Mouse (Mus musculus) neural tube, embryonic 11.5 days (tissue): ENCODE measurements at regions not wholly inside any gene's neighbourhood (a gene's known extent, or its start where the extent isn't known, plus 50 kb on each side); places are given as distances from the start of the nearest gene placed in this dataset.

Experiments used
- ATAC-seq: fragments of 200-750 bp; cut with Nextera tagmentation; 2 replicates; pipeline ENCODE4 v1.8.0; 2017; ENCODE audit warnings: moderate number of reproducible peaks, mild to moderate bottlenecking, moderate TSS enrichment, moderate library complexity; ENCODE audit not compliant: insufficient read depth, low FRiP score, low TSS enrichment
- DNase-seq: peaks from one replicate; pipeline ENCODE4 v3.0.0-alpha.2; 2015; ENCODE audit warnings: low spot score
- H3K27ac ChIP-seq: fragments of 300-500 bp; sonication (generic); 2 replicates; pipeline ENCODE4 v1.5.1; 2014; ENCODE audit warnings: low read depth, mild to moderate bottlenecking, low read length
- H3K27me3 ChIP-seq: fragments of 300-500 bp; sonication (generic); 2 replicates; pipeline ENCODE4 v1.6.1; 2014; ENCODE audit warnings: mild to moderate bottlenecking, low read length, mixed read lengths; ENCODE audit not compliant: control insufficient read depth, insufficient read depth
- H3K36me3 ChIP-seq: fragments of 300-500 bp; sonication (generic); 2 replicates; pipeline ENCODE4 v1.6.1; 2014; ENCODE audit warnings: mild to moderate bottlenecking, low read length, moderate library complexity, mixed read lengths; ENCODE audit not compliant: control insufficient read depth, insufficient read depth
- H3K4me1 ChIP-seq: fragments of 300-500 bp; sonication (generic); 2 replicates; pipeline ENCODE4 v1.6.1; 2014; ENCODE audit warnings: low read length, mixed read lengths; ENCODE audit not compliant: control insufficient read depth, insufficient read depth
- H3K4me2 ChIP-seq: fragments of 300-500 bp; sonication (generic); 2 replicates; pipeline ENCODE4 v1.6.1; 2014; ENCODE audit warnings: low read depth, mild to moderate bottlenecking, moderate library complexity
- H3K4me3 ChIP-seq: fragments of 300-500 bp; sonication (generic); 2 replicates; pipeline ENCODE4 v1.5.1; 2014; ENCODE audit warnings: low read depth, low read length
- H3K9ac ChIP-seq: fragments of 300-500 bp; sonication (generic); 2 replicates; pipeline ENCODE4 v1.6.1; 2014; ENCODE audit warnings: mild to moderate bottlenecking, low read length
- H3K9me3 ChIP-seq: fragments of 300-500 bp; sonication (generic); 2 replicates; pipeline ENCODE4 v1.6.1; 2016; ENCODE audit warnings: low read length; ENCODE audit not compliant: control insufficient read depth
- WGBS: fragments of 180-500 bp; shearing (Covaris S2); extraction: QIAGEN DNeasy Blood & Tissue Kit; methylation state at CpG from one replicate; pipeline ENCODE4 v1.1.7; 2014; 5-methylcytosine and 5-hydroxymethylcytosine counted together

DNA sequence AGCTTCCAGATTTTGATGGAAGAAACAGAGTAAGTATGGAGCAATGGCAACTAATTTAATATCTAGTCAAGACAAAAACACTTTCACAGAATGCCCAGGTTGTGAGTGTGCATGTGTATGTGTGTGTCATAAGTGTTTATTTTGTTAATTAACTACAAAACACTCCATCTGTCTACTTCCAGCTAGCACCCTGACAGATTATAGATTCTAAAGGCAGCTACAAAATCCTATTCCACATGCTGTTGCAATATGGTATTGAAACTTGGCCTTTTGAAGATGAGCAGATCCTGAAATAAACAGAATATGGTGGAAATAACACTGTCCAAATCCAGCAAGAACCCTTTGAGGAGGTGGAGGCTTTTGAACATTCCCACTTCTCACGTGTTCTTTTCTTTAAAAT lies 1356.9 kb downstream of the Defb40 start:
- 64% methylated on average over 1 of the region's 1 CpGs for WGBS
- ATAC-seq (no peak), DNase-seq (no peak)
- H3K4me3 ChIP-seq: no peak overlapping the region
- H3K4me1 ChIP-seq: no peaks in the 10 kb centered on the region
- H3K9ac ChIP-seq: no peak overlapping the region
- no peaks in the 10 kb centered on the region for H3K27me3 ChIP-seq
- no peak overlapping the region for H3K27ac ChIP-seq
- no peaks in the 10 kb centered on the region for H3K9me3 ChIP-seq
- H3K4me2 ChIP-seq: no peak overlapping the region
- no peaks in the 10 kb centered on the region for H3K36me3 ChIP-seq

DNA sequence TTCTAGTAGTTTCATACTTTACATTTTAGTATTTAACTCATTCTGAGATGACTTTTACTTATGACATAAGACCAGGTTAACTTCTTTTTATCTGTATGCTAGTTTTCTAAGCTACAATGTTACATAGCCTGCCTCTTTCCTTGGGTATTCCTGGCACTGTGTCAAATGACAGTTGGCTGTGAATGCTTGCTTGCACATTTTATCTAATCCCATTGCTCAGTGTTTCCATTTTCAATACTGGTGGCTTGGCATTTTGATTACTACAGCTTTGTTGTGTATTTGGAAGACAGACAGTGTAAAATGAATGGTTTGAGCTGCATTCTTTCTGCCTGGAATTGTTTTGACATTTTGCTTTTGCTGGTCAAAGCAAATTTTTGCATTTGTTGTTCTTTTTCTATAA lies 1359.2 kb downstream of the Defb40 start:
- Histone ChIP-seq H3K4me1 (no peaks in the 10 kb centered on the region), H3K36me3 (no peaks in the 10 kb centered on the region), H3K9ac (no peak overlapping the region), H3K9me3 (no peaks in the 10 kb centered on the region), H3K27me3 (no peaks in the 10 kb centered on the region), H3K4me2 (no peak overlapping the region), H3K27ac (no peak overlapping the region), H3K4me3 (no peak overlapping the region)
- no peak for ATAC-seq
- no peak for DNase-seq

DNA sequence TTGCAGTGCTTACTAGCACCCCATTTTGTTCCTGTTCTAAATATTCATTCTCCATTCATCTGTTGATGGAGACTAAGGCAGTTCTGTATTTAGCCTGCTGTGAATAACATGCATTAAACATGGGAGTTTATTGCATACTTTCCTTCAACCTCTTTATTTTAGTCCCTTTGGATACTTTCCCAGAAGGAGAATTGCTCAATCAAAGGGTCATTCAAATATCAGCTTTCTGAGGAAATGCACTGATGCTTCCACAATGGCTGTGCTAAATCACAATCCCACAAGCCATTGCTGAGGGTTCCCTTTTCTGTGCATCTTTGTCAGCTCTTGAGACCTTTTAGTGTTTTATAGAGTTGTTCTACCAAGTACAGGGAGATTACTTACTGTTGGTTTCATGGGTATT lies 1359.9 kb downstream of the Defb40 start:
- H3K36me3 ChIP-seq: no peaks in the 10 kb centered on the region
- H3K4me2 ChIP-seq: no peak overlapping the region
- H3K9ac ChIP-seq: no peak overlapping the region
- DNase-seq (no peak), ATAC-seq (no peak)
- no peaks in the 10 kb centered on the region for H3K4me1 ChIP-seq
- no peak overlapping the region for H3K4me3 ChIP-seq
- H3K9me3 ChIP-seq: no peaks in the 10 kb centered on the region
- H3K27ac ChIP-seq: no peak overlapping the region
- H3K27me3 ChIP-seq: no peaks in the 10 kb centered on the region

DNA sequence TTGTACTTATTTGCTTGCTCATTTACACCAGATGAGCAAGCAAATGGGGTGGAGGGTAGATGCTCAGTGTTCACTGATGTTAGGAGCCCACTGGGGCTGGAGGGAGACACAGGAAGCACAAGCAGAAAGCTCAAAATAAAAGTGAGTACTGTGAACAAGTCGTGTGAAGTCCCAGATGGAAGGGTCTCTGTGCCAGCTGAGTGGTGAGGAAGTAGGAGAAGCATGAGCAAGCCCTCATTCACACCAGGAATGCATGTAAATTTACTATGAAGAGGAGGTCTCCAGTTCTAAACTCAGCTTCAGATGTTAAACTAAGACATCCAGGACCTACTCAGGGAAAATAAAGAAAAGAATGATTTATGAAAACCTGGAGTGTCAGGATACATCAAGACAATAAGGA lies 1375.2 kb downstream of the Defb40 start:
- ATAC-seq: no peak
- Histone ChIP-seq H3K4me1 (no peaks in the 10 kb centered on the region), H3K9ac (no peak overlapping the region), H3K27me3 (no peaks in the 10 kb centered on the region), H3K36me3 (no peaks in the 10 kb centered on the region), H3K4me2 (no peak overlapping the region), H3K4me3 (no peak overlapping the region), H3K9me3 (no peaks in the 10 kb centered on the region), H3K27ac (no peak overlapping the region)
- 44% methylated on average over 1 of the region's 1 CpGs for WGBS
- DNase-seq: no peak

DNA sequence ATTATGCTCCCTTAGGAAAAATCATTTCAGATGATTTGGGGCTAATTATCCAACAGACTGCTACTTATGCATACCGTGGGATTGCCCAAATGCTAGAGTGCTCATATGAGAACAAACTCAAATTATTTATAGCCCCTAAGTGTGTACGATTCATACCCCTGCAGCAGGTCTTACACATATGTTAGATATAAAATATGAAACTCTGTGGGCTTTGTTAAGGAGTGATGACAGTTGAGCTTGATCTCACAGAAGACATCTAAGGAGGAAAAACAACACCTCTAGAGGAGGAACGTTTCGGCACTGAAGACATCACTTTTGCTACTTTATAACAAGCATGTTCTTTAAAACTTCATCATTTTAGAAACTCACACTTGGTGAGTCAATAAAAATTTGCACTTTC lies 1379.3 kb downstream of the Defb40 start:
- Histone ChIP-seq H3K27me3 (no peaks in the 10 kb centered on the region), H3K9me3 (no peaks in the 10 kb centered on the region), H3K36me3 (no peaks in the 10 kb centered on the region), H3K4me3 (no peak overlapping the region), H3K9ac (no peak overlapping the region), H3K4me2 (no peak overlapping the region), H3K27ac (no peak overlapping the region), H3K4me1 (no peaks in the 10 kb centered on the region)
- 86% methylated on average over 4 of the region's 4 CpGs for WGBS
- ATAC-seq: no peak
- DNase-seq: no peak

DNA sequence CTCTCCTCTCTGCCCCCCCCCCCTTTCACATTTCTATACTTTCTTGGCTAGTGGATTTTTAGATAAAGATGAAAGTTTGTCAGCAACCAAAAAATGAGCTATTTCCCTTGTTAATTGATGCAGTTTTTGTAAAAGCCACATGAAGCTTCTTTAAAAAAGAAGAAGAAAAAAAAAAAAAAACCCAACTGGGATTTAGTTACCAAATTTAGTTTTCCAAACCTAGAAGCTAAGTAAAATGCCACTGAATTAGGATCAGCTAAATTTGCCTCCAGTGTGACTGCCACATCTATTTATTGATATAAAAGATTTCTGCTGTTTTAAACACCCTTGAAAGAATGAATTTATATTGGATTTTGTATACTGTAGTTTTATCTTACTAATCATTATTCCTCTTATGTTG lies 1381.5 kb downstream of the Defb40 start:
- H3K36me3 ChIP-seq: no peaks in the 10 kb centered on the region
- ATAC-seq (no peak), DNase-seq (no peak)
- H3K27ac ChIP-seq: no peak overlapping the region
- H3K9me3 ChIP-seq: no peaks in the 10 kb centered on the region
- H3K9ac ChIP-seq: no peak overlapping the region
- no peaks in the 10 kb centered on the region for H3K27me3 ChIP-seq
- no peak overlapping the region for H3K4me3 ChIP-seq
- no peak overlapping the region for H3K4me2 ChIP-seq
- H3K4me1 ChIP-seq: no peaks in the 10 kb centered on the region

DNA sequence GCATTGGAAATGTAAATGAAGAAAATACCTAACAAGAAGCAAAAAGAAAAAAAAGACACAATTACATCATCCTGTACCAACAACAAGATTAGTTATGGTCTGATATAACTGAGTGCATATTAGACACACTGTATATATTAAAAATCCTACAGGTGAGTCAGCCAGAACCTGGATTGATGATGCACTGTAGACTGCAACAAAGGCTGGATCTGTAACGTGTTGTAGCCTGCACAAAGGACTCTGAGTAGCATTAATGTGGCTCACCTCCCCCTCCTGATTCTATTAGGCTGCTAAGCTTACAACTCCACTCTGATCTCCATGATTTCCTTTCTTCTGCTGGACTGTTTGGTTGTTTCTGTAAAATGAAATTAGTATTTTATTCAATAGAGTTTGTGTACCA lies 1383.4 kb downstream of the Defb40 start:
- Histone ChIP-seq H3K9ac (no peak overlapping the region), H3K4me1 (no peaks in the 10 kb centered on the region), H3K4me3 (no peak overlapping the region), H3K27me3 (no peaks in the 10 kb centered on the region), H3K27ac (no peak overlapping the region), H3K4me2 (no peak overlapping the region), H3K9me3 (no peaks in the 10 kb centered on the region), H3K36me3 (no peaks in the 10 kb centered on the region)
- WGBS: 73% methylated on average over 1 of the region's 1 CpGs
- ATAC-seq (no peak), DNase-seq (no peak)

DNA sequence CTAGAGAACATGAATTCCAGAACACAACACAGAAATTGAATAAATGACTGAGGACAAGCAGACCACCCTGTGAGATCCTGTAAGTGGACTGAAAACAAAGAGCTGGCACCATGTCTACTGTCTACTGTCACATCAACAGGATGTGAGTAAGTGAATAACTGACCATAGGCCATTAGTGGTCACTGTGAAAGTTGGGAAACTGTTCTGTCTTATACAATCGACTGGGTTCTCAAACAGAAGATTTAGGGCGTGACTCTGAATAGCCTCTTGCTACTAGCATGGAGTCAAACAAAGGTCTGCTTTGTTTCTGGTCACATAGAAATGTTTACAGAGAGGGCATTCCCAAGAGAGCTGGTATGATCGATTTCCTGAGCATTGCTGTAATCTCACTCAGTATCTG lies 1387.9 kb downstream of the Defb40 start:
- no peaks in the 10 kb centered on the region for H3K36me3 ChIP-seq
- no peaks in the 10 kb centered on the region for H3K27me3 ChIP-seq
- H3K27ac ChIP-seq: no peak overlapping the region
- DNase-seq (no peak), ATAC-seq (no peak)
- H3K9ac ChIP-seq: no peak overlapping the region
- no peaks in the 10 kb centered on the region for H3K9me3 ChIP-seq
- H3K4me3 ChIP-seq: no peak overlapping the region
- H3K4me1 ChIP-seq: no peaks in the 10 kb centered on the region
- H3K4me2 ChIP-seq: no peak overlapping the region
- WGBS: 64% methylated on average over 3 of the region's 3 CpGs

DNA sequence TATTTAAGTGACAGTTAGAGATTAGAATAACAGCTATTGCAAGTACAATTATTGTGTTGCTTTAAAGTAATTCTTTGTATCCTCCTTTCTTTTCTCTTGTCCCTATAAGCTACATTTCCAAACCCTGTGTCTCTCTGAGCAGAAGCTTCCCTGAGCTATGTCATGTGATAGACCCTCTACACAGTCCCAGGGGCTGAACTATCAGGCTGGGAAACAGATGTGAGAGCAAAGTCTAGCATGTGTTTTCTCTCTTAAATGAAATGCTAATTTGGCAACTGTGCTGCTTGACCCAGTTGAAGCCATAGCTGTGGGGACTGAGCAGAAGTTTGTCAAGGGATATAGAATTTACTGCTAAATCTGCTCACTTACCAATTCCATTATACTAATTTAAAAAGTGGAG lies 1389.9 kb downstream of the Defb40 start:
- Histone ChIP-seq H3K9ac (no peak overlapping the region), H3K36me3 (no peaks in the 10 kb centered on the region), H3K4me3 (no peak overlapping the region), H3K27ac (no peak overlapping the region), H3K9me3 (no peaks in the 10 kb centered on the region), H3K4me2 (no peak overlapping the region), H3K4me1 (no peaks in the 10 kb centered on the region), H3K27me3 (no peaks in the 10 kb centered on the region)
- ATAC-seq (no peak), DNase-seq (no peak)
